Mouse (Mus musculus) liver, adult 2 months (tissue): ENCODE results near the gene Gadd45g.

Experiments used
- CTCF ChIP-seq: fragments of 200-500 bp; IDR thresholded peaks from 2 replicates; pipeline ENCODE4 v1.5.1; 2011; ENCODE audit warnings: low read depth, low read length, control low read depth
- POLR2A ChIP-seq: fragments of 200-500 bp; IDR thresholded peaks from 2 replicates; pipeline ENCODE4 v1.6.1; 2011; ENCODE audit warnings: low read length, control low read depth; ENCODE audit not compliant: insufficient read depth; ENCODE audit errors: extremely low read depth

GRCm38 (mm10) chr13:51839250-51840026 lies 7.0 kb upstream of the Gadd45g start:
- TF ChIP-seq POLR2A (no peak), CTCF (peak; percentile 64)
